Mouse (Mus musculus): ENCODE measurements around the gene Commd1. TPM values are rescaled to one million over a fixed set of nuclear protein-coding genes. Genes with fewer than 3 reads are reported as not detected.

The Commd1 gene
- total and polyA plus RNA-seq, 3 experiments = 26.7 to 158 (median 138) TPM

DNA sequence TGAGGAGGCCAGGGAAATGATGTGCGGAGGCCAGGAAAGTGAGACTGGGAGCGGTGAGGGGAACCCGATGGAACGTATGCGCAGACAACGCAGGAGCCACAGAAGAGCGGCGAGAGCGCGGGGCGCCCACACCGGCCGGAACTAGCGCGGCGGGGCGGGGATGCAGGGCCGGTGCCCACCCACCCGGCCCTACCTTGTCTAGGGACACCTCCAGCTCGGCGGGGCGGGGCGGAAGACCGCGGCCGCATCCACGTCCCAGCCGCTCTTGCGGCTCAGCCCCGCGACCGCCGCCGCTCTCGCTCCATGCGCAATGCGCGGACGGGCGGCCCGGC is 122.9 kb downstream of the Commd1 start:
- H3K9ac ChIP-seq (ENCODE audit: low read depth, low read length) = peak overlapping the region; percentile 95
- peak overlapping the region; percentile 94 for H3K4me3 ChIP-seq
- DNase-seq = no peak
- intact Hi-C loops (cut with DNase I) = loop anchor here (5.0 kb wide), 1 partner anchor 227 kb away; no protein-coding TSS in a partner anchor
- H3K27me3 ChIP-seq (ENCODE audit: control insufficient read depth, insufficient read depth, low read length) = no peaks in the 10 kb centered on the region
- no peaks in the 10 kb centered on the region; the same call in 1 of the 2 replicates for H3K36me3 ChIP-seq (ENCODE audit: control insufficient read depth, insufficient read depth, low read length)
- H3K27ac ChIP-seq = peak overlapping the region; percentile 91
- WGBS = under 1% methylated on average over 34 of the region's 41 CpGs
- H3K79me2 ChIP-seq (replicated peaks; ENCODE audit: control insufficient read depth, insufficient read depth, low read length) = peaks cover 6% of the 10 kb centered on the region
- TF ChIP-seq POLR2A (IDR thresholded peaks at IDR 0.05; ENCODE audit: insufficient read depth, low read depth, low read length) = no peak
- H3K4me1 ChIP-seq (ENCODE audit: control insufficient read depth, insufficient read depth, low read length) = peaks cover 5% of the 10 kb centered on the region

DNA sequence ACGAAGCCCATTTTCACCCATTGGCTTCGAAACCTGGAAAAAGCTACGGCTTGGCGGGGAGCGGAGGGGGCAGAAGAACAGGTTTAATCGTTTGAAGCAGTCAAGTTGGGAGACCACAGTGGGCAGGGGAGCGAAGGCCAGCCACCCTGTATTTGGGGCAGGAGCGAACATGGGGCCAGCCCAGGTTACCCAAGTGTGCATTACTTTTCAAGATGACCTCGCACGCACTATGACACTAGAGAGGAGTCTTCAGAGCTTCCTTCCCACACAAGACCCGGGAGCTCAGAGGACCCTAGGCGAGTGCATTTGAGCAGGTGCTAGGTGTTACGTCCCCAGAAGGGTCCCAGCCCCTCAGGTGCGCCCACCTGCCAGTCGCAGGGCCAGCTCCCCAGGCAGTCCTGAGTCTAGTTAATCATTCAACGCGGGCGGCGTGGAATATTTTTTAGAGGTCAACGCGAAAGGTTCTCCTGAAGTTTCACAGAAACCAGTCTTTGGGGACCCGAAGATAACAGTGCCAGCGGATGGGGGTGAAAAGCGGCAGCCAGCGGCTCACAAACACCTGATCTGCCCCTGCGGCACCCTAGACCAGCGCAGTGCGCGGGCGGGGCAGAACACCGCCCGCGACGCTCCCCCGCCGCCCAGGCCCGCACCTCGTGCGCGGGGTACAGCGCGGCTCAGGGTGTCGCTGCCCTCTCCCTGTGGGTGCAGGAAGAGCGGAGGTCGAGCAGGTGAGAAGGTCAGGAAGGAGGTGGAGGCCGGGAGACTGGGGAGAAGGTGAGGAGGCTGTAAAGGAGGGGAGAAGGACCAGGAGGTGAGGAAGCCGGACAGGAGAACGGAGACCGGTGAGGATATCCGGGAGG is 123.5 kb downstream of the Commd1 start:
- intact Hi-C loops (cut with DNase I) = loop anchor here (5.0 kb wide), 1 partner anchor 226 kb away; no protein-coding TSS in a partner anchor
- WGBS = 8% methylated on average over 50 of the region's 50 CpGs
- no peak for TF ChIP-seq EP300 (IDR thresholded peaks at IDR 0.05; ENCODE audit: insufficient read depth, low read depth, low read length)
- no peak for TF ChIP-seq CTCF (IDR thresholded peaks at IDR 0.05)
- no peak for TF ChIP-seq POLR2A (IDR thresholded peaks at IDR 0.05; ENCODE audit: insufficient read depth, low read depth, low read length)
- no peaks in the 10 kb centered on the region for H3K27me3 ChIP-seq (ENCODE audit: control insufficient read depth, insufficient read depth, low read length)
- H3K79me2 ChIP-seq (replicated peaks; ENCODE audit: control insufficient read depth, insufficient read depth, low read length) = peaks cover 10% of the 10 kb centered on the region
- peak overlapping the region; percentile 95 for H3K9ac ChIP-seq (ENCODE audit: low read depth, low read length)
- peak overlapping the region; percentile 91 for H3K27ac ChIP-seq
- peaks cover 3% of the 10 kb centered on the region for H3K36me3 ChIP-seq (ENCODE audit: control insufficient read depth, insufficient read depth, low read length)
- peak in 1 of 2 experiments; percentile 57 for DNase-seq
- H3K4me3 ChIP-seq = peak overlapping the region; percentile 94
- peaks cover 9% of the 10 kb centered on the region for H3K4me1 ChIP-seq (ENCODE audit: control insufficient read depth, insufficient read depth, low read length)

- intact Hi-C loops (cut with DNase I) = loop anchor here (5.0 kb wide), 1 partner anchor 226 kb away; no protein-coding TSS in a partner anchor
- peak; percentile 57 to 60 for DNase-seq
- H3K4me1 ChIP-seq (ENCODE audit: control insufficient read depth, insufficient read depth, low read length) = peaks cover 15% of the 10 kb centered on the region
- 33% methylated on average over 25 of the region's 25 CpGs for WGBS
- H3K27me3 ChIP-seq (ENCODE audit: control insufficient read depth, insufficient read depth, low read length) = no peaks in the 10 kb centered on the region
- peak overlapping the region; percentile 91 for H3K27ac ChIP-seq
- peak overlapping the region; percentile 94 for H3K4me3 ChIP-seq
- TF ChIP-seq POLR2A (IDR thresholded peaks at IDR 0.05; ENCODE audit: insufficient read depth, low read depth, low read length) = no peak
- peak overlapping the region; percentile 95 for H3K9ac ChIP-seq (ENCODE audit: low read depth, low read length)
- peaks cover 3% of the 10 kb centered on the region for H3K36me3 ChIP-seq (ENCODE audit: control insufficient read depth, insufficient read depth, low read length)
- peaks cover 12% of the 10 kb centered on the region for H3K79me2 ChIP-seq (replicated peaks; ENCODE audit: control insufficient read depth, insufficient read depth, low read length)
These were observed 124.3 kb downstream of the Commd1 start for GRCm38 (mm10) chr11:22857705-22858440.

- no peak overlapping the region for H3K4me3 ChIP-seq
- WGBS = 76% methylated on average over 5 of the region's 5 CpGs
- peaks cover 12% of the 10 kb centered on the region for H3K79me2 ChIP-seq (replicated peaks; ENCODE audit: control insufficient read depth, insufficient read depth, low read length)
- DNase-seq = no peak
- H3K27me3 ChIP-seq (ENCODE audit: control insufficient read depth, insufficient read depth, low read length) = no peaks in the 10 kb centered on the region
- intact Hi-C loops (cut with DNase I) = loop anchor here (5.0 kb wide), 1 partner anchor 225 kb away; no protein-coding TSS in a partner anchor
- H3K4me1 ChIP-seq (ENCODE audit: control insufficient read depth, insufficient read depth, low read length) = peaks cover 20% of the 10 kb centered on the region
- H3K36me3 ChIP-seq (ENCODE audit: control insufficient read depth, insufficient read depth, low read length) = peaks cover 6% of the 10 kb centered on the region
- no peak overlapping the region for H3K9ac ChIP-seq (ENCODE audit: low read depth, low read length)
- no peak for TF ChIP-seq EP300 (IDR thresholded peaks at IDR 0.05; ENCODE audit: insufficient read depth, low read depth, low read length)
- no peak for TF ChIP-seq CTCF (IDR thresholded peaks at IDR 0.05)
- no peak for TF ChIP-seq POLR2A (IDR thresholded peaks at IDR 0.05; ENCODE audit: insufficient read depth, low read depth, low read length)
- H3K27ac ChIP-seq = peak overlapping the region; percentile 91
These were observed 125.0 kb downstream of the Commd1 start for GRCm38 (mm10) chr11:22857106-22857704.

- Histone ChIP-seq H3K9ac (ENCODE audit: low read depth, low read length) (no peak overlapping the region), H3K4me1 (ENCODE audit: control insufficient read depth, insufficient read depth, low read length) (peaks cover 21% of the 10 kb centered on the region), H3K79me2 (replicated peaks; ENCODE audit: control insufficient read depth, insufficient read depth, low read length) (peaks cover 12% of the 10 kb centered on the region), H3K27me3 (ENCODE audit: control insufficient read depth, insufficient read depth, low read length) (no peaks in the 10 kb centered on the region), H3K36me3 (ENCODE audit: control insufficient read depth, insufficient read depth, low read length) (peaks cover 6% of the 10 kb centered on the region), H3K4me3 (no peak overlapping the region), H3K27ac (no peak overlapping the region; the same call in 1 of the 2 replicates)
- intact Hi-C loops (cut with DNase I) = loop anchor here (5.0 kb wide), 1 partner anchor 224 kb away; no protein-coding TSS in a partner anchor
- TF ChIP-seq EP300 (IDR thresholded peaks at IDR 0.05; ENCODE audit: insufficient read depth, low read depth, low read length) = no peak
- no peak for TF ChIP-seq POLR2A (IDR thresholded peaks at IDR 0.05; ENCODE audit: insufficient read depth, low read depth, low read length)
- TF ChIP-seq CTCF (IDR thresholded peaks at IDR 0.05) = no peak
- DNase-seq = no peak
- 76% methylated on average over 3 of the region's 3 CpGs for WGBS
These were observed 125.7 kb downstream of the Commd1 start for GRCm38 (mm10) chr11:22856371-22856965.
